Mouse (Mus musculus) adrenal gland, postnatal 10 days (tissue): ENCODE measurements at regions not wholly inside any gene's neighbourhood (a gene's known extent, or its start where the extent isn't known, plus 50 kb on each side); places are given as distances from the start of the nearest gene placed in this dataset.
"Not testable (repeated sequence)": the region's sequence is repeated elsewhere in the genome, so short reads cannot be mapped to it uniquely, and the experiment has no call there.

ENCODE experiments used
- DNase-seq: peaks from one replicate; pipeline ENCODE4 v3.0.0; 2021; ENCODE audit warnings: mixed read lengths

GRCm38 (mm10) chr10:30470831-30471230, 129.7 kb downstream of the Trmt11 start:
- peak; percentile 14 for DNase-seq

GRCm38 (mm10) chr10:30450616-30451015, 149.9 kb downstream of the Trmt11 start:
- no peak for DNase-seq

GRCm38 (mm10) chr10:30447057-30447456, 153.5 kb downstream of the Trmt11 start:
- no peak for DNase-seq

GRCm38 (mm10) chr10:30446572-30446971, 154.0 kb downstream of the Trmt11 start:
- no peak for DNase-seq

- DNase-seq = no peak
Measured at GRCm38 (mm10) chr10:30439802-30440201, 160.7 kb downstream of the Trmt11 start.

- no peak for DNase-seq
Measured at GRCm38 (mm10) chr10:30426420-30426923, 174.1 kb downstream of the Trmt11 start.

GRCm38 (mm10) chr10:30419391-30420043, 181.0 kb downstream of the Trmt11 start:
- peak; percentile 36 for DNase-seq

GRCm38 (mm10) chr10:30416314-30416713, 184.2 kb downstream of the Trmt11 start:
- no peak for DNase-seq

GRCm38 (mm10) chr10:30411736-30412135, 188.8 kb downstream of the Trmt11 start:
- no peak for DNase-seq

GRCm38 (mm10) chr10:30405669-30406393, 194.7 kb downstream of the Trmt11 start:
- DNase-seq = no peak

GRCm38 (mm10) chr10:30370542-30370941, 170.2 kb upstream of the Cenpw start:
- no peak for DNase-seq

GRCm38 (mm10) chr10:30360811-30361210, 160.5 kb upstream of the Cenpw start:
- not testable (repeated sequence) for DNase-seq

GRCm38 (mm10) chr10:30359051-30359450, 158.7 kb upstream of the Cenpw start:
- DNase-seq = peak; percentile 52

- no peak for DNase-seq
Measured at GRCm38 (mm10) chr10:30342965-30343478, 142.7 kb upstream of the Cenpw start.

- DNase-seq = no peak
Measured at GRCm38 (mm10) chr10:30328334-30329014, 128.1 kb upstream of the Cenpw start.

- DNase-seq = no peak
Measured at GRCm38 (mm10) chr10:30327849-30328248, 127.5 kb upstream of the Cenpw start.

- no peak for DNase-seq
Measured at GRCm38 (mm10) chr10:30326861-30327260, 126.5 kb upstream of the Cenpw start.

- DNase-seq = not testable (repeated sequence)
Measured at GRCm38 (mm10) chr10:30295871-30296270, 95.5 kb upstream of the Cenpw start.

GRCm38 (mm10) chr10:30281666-30282065, 81.3 kb upstream of the Cenpw start:
- DNase-seq = no peak

- DNase-seq = no peak
Measured at GRCm38 (mm10) chr10:30280451-30280850, 80.1 kb upstream of the Cenpw start.

- no peak for DNase-seq
Measured at GRCm38 (mm10) chr10:30279978-30280377, 79.6 kb upstream of the Cenpw start.

- no peak for DNase-seq
Measured at GRCm38 (mm10) chr10:30278987-30279386, 78.6 kb upstream of the Cenpw start.

GRCm38 (mm10) chr10:30265129-30265528, 64.8 kb upstream of the Cenpw start:
- DNase-seq = no peak
